Mouse (Mus musculus) brain, embryonic 14.5 days (tissue): ENCODE results near the gene Retsat. TPM values are rescaled to one million over a fixed set of nuclear protein-coding genes. Genes with fewer than 3 reads are reported as not detected.
A peak's percentile ranks its signal among the peaks of the same experiment; 100 is the strongest.

Source experiments
- DNase-seq: peaks from one replicate; pipeline ENCODE4 v3.0.0-alpha.2; 2011; ENCODE audit warnings: low read depth
- CTCF ChIP-seq: fragments of 200-500 bp; IDR thresholded peaks from 2 replicates; pipeline ENCODE4 v1.5.1; 2012; ENCODE audit warnings: inconsistent platforms, mild to moderate bottlenecking, moderate library complexity, borderline replicate concordance; ENCODE audit not compliant: insufficient read depth, insufficient read length; ENCODE audit errors: extremely low read depth
- POLR2A ChIP-seq: fragments of 200-500 bp; IDR thresholded peaks from 2 replicates; pipeline ENCODE4 v1.6.1; 2012; ENCODE audit warnings: mild to moderate bottlenecking, inconsistent platforms, borderline replicate concordance; ENCODE audit not compliant: poor library complexity, insufficient read depth, insufficient read length, severe bottlenecking; ENCODE audit errors: extremely low read depth
- polyA plus RNA-seq: library from polyadenylated mRNA; depleted of rRNA; stranded (reverse); fragments of >200 nt; gene quantifications from 2 replicates; pipeline ENCODE4 v1.2.3, GENCODE M21; 2012

The Retsat gene
- polyA plus RNA-seq, 1 experiment: 3.7 TPM

DNA sequence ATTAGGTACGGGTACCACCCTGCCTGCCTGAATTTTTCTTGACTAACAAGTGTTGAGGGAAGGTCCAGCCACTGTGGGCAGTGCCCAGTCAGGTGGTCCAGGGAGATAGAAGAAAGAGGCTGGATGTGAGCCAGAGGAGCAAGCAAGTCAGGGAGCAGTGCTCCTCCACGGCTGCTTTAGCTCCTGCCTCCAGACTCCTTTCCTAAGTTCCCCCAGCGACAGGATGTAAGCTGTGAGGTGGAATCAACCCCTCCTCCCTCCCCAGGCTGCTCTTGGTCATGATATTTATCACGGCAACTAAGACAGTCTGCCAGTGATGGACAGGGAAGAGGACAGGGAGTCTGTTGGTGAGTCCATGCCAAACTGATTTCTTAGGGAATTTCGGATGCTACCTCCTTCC, 4.4 kb upstream of the Retsat start:
- TF ChIP-seq CTCF (no peak), POLR2A (no peak)
- DNase-seq: no peak

DNA sequence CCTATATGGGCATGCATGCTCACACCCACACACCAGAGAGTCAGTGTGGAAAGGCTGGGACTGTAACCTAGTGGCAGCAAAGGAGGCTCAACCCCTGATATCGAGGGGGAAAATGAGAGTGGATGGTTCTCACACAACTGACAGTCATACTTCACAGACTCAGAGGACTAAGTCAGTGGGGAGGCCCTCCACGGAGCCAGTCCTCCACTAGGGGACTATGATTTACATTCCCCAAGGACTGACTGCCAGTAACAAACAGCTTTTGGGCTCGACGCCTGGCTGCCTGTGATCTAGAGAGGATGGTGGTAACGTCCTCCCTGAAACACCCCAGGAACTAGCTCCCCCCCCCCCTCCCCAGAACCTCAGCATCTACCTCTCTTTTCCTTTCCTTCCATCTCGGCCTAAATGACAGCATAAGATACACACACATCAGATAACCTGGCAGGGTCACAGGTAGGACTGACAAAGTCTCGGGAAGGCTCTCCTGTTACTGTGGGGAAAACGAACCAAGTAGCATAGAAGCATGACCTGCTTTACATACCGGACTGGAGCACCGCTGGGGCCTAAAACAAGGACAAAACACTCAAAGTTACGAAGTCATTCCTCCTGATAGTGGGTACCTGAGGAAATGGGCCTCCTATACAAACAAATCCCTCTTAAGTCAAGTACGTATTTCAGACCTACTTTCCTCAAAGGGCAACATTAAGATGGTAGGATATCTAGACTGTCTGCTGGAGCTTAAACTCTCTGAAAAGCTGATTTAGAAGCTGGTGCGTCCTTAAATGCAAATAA, 996 bp upstream of the Retsat start:
- peak; percentile 9 for DNase-seq
- TF ChIP-seq POLR2A: no peak
- TF ChIP-seq CTCF: no peak

DNA sequence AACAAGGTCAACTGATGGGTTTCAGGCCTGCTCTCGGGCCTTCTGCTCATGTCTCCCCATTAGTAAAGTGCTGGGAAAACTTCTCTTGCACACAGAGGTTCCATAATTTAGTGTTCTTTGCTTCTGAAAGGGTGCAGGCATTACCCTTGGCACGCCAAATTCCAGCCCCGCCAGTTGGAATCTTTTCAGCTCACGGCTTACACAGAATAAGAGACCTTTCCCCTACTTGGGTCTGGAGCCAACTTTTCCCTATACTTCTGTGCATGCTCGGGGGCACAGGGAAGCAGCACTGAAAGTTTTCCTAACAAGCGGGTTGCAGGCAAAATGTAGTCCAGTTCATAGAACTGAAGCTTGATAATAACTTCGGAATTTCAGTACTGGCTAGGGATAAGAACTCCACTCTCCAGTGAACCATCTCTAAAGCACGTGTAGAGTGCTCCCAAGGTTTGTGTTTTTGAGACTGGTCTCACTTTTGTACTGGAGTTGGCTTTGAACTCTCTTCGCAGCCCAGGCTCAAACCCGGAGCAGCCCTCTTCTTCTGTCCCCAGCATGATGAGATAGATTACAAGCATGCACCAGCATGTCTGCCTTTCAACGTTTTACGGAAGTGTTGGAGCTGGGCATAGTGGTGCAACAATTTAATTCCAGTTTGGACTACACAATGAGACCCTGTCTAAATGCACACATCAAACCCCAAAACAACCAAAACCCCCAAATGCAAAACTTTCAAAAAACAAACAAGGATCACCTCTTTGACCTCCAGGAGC, 699 bp downstream of the Retsat start:
- DNase-seq: peak; percentile 83
- no peak for TF ChIP-seq CTCF
- no peak for TF ChIP-seq POLR2A

DNA sequence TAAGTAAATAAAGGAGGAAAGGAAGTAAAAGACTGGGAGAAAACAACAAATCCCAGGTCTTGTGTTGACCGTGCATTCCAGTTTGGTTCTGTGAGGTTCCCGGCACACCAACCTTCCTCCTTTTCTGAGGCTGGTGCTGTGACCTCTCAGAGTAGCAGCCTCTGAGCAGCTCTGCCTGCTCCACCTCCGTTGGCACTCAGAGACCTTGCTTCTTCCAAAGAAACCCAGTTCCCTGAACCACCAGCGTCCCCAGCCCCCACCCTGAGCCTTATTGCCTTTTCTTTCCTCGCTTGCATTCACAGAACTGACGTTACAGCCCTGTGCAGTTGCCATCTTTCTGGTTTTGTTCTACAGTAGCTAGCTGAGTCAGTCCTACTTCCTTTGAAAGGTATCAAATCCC, 1.9 kb downstream of the Retsat start:
- DNase-seq: no peak
- no peak for TF ChIP-seq POLR2A
- TF ChIP-seq CTCF: no peak

DNA sequence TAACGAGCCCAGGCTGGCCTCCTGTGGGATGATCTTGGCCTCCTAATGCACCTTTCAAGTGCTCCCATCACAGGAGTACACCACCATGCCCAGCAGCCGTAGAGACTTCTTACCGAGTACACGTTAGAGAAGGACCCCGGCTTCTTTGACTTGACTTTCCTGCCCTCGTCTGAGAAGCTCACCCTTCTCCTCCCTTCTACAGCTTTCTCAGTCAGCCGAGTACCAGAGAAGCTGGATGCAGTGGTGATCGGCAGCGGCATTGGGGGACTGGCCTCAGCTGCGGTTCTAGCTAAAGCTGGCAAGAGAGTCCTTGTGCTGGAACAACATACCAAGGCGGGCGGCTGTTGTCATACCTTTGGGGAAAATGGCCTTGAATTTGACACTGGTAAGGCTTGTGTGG, 2.5 kb downstream of the Retsat start:
- TF ChIP-seq POLR2A (no peak), CTCF (no peak)
- DNase-seq: no peak

DNA sequence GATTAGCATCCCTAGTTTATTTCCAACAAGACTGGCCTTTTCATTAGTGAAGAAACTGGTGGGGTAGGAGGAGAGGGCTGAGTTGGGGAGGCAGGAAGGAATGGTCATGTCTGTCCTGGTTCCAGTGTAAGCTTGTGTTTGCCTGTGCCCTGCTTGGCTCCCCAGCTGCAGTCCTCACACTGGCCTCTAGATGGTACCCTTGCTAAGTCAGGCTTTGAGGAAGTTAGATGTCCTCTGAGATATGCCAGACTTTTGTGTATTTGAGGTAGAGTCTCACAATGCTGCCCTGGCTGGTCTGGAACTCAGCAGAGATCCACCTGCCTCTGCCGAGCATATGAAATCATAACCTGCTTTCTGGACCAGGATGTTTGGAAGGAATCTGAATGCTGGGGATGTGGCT, 3.5 kb downstream of the Retsat start:
- peak; percentile 79 for DNase-seq
- no peak for TF ChIP-seq POLR2A
- peak; percentile 84 for TF ChIP-seq CTCF

DNA sequence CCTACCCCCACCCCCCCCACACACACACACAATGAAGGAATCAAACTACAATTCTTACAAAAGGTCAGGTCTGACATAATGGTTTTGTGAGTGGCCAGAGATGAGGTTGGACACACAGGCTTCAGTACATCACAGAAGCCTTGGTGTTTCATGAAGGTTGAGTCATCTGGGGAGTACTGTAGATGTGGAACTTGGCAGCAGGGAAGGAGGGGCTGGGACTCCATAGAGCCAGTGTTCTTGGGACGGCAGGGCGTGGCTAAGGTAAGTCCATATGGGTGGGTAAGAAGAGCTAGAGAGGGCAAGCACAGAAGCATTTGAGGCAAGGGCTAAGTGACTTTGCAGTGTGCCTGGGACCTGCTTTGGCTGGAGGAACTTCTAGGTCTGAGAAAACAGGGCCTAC, 5.8 kb downstream of the Retsat start:
- TF ChIP-seq POLR2A: no peak
- TF ChIP-seq CTCF: no peak
- DNase-seq: no peak

DNA sequence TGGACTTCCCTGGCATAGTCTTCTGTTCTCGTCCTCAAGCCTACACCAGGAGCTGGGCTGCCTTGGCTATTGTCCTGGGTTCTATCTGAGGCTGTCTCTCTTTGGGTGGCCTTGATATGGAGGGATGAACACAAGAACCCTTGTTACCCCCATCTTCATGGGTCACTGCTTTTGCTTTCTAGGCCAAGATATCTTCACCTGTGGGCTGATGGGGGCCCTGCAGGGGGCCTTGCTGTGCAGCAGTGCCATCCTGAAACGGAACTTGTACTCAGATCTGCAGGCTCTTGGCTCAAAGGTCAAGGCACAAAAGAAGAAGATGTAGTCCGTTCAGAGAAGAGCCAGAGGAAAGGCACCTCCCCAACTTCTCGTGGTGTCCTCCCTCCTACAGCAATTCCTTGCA, 8.8 kb downstream of the Retsat start:
- DNase-seq: no peak
- no peak for TF ChIP-seq CTCF
- TF ChIP-seq POLR2A: no peak

DNA sequence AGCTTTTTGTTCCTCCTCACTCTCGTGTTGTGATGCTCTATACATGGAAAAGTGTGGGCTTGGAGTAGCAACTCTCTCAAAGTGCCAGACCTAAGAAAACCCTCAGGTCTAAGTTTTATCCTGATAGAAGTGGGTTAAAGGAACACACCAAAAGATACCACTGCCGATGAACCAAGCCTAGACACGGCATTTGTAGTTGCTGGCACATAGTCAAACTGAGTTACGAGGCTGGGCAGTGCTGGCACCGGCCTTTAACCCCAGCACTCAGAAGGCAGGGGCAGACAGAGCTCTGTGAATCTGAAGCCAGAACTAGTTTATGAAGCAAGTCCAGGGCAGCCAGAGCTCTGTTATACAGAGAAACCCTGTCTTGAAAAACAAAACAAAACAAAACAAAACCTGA, 9.4 kb downstream of the Retsat start:
- no peak for TF ChIP-seq CTCF
- no peak for TF ChIP-seq POLR2A
- no peak for DNase-seq

DNA sequence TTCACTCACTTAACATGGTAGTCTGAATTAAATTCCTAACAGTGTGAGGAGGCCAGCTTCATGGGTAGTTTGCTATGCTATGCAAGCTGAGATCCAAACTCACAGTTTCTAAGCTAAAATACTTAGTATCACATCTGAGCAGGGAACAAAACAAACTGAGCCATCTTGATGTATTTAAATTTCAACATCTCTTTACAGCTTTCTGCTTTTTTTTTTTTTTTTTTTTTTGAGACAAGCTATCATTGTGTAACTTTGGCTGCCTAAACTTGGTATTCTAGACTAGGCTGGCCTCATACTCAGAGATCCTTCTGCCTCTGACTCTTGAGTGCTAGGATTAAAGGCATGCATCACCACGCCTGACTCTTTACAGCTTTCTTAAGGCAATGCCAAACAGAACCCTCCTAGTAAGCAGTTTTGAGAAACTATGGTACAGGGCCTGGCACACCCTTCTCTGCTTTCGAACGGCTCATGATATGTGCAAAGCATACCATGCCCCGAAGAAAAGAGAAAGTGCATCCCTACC, 10.4 kb downstream of the Retsat start:
- no peak for DNase-seq
- no peak for TF ChIP-seq POLR2A
- TF ChIP-seq CTCF: no peak

DNA sequence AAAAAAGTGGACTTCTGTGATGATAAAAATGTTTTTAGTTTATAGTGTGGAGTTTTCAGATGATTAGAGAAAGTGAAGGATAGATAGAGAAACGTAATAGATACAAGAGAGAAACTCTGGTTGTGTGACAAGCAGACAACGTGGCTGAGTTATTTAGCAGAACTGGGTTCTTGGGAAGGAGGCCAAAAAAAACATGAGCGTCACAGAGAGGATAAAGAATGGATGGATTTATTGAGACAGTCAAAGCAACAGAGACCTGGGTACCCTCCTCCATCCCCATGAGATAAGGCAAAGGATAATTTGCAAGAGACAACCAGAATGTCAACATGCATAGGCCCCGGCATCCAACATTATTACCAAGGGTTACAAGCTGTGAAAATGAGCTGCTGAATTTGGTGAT, 12.0 kb downstream of the Retsat start:
- TF ChIP-seq CTCF (no peak), POLR2A (no peak)
- DNase-seq: no peak
